Mouse (Mus musculus) stomach, embryonic 16.5 days (tissue): ENCODE measurements at regions not wholly inside any gene's neighbourhood (a gene's known extent, or its start where the extent isn't known, plus 50 kb on each side); places are given as distances from the start of the nearest gene placed in this dataset.
"Not testable (repeated sequence)": the region's sequence is repeated elsewhere in the genome, so short reads cannot be mapped to it uniquely, and the experiment has no call there.

Experiments used
- ATAC-seq: fragments of 200-750 bp; cut with Nextera tagmentation; 2 replicates; pipeline ENCODE4 v1.8.0; 2017; ENCODE audit warnings: moderate number of reproducible peaks, moderate TSS enrichment; ENCODE audit not compliant: insufficient read depth, low FRiP score
- H3K27ac ChIP-seq: fragments of 300-500 bp; sonication (generic); 2 replicates; pipeline ENCODE4 v1.5.1; 2014; ENCODE audit warnings: low read length
- H3K27me3 ChIP-seq: fragments of 300-500 bp; sonication (generic); 2 replicates; pipeline ENCODE4 v1.6.1; 2014; ENCODE audit warnings: low read length, control low read depth, mixed read lengths; ENCODE audit not compliant: control insufficient read depth, insufficient read depth
- H3K36me3 ChIP-seq: fragments of 300-500 bp; sonication (generic); 2 replicates; pipeline ENCODE4 v1.6.1; 2014; ENCODE audit warnings: low read length; ENCODE audit not compliant: control insufficient read depth, insufficient read depth
- H3K4me1 ChIP-seq: fragments of 300-500 bp; sonication (generic); 2 replicates; pipeline ENCODE4 v1.6.1; 2014; ENCODE audit warnings: low read length, control low read depth, mixed read lengths; ENCODE audit not compliant: control insufficient read depth, insufficient read depth
- H3K4me2 ChIP-seq: fragments of 300-500 bp; sonication (generic); 2 replicates; pipeline ENCODE4 v1.6.1; 2014; ENCODE audit warnings: low read depth, low read length, mixed read lengths
- H3K4me3 ChIP-seq: fragments of 300-500 bp; sonication (generic); replicated peaks from 2 replicates; pipeline ENCODE4 v1.5.1; 2014; ENCODE audit warnings: mild to moderate bottlenecking, low read length
- H3K9ac ChIP-seq: fragments of 300-500 bp; sonication (generic); 2 replicates; pipeline ENCODE4 v1.6.1; 2014; ENCODE audit warnings: low read length
- H3K9me3 ChIP-seq: fragments of 300-500 bp; sonication (generic); replicated peaks from 2 replicates; pipeline ENCODE4 v1.6.1; 2016; ENCODE audit warnings: low read length, control low read depth; ENCODE audit not compliant: control insufficient read depth
- WGBS: fragments of 180-500 bp; shearing (Covaris S2); extraction: QIAGEN DNeasy Blood & Tissue Kit; methylation state at CpG from one replicate; pipeline ENCODE4 v1.1.7; 2014; 5-methylcytosine and 5-hydroxymethylcytosine counted together

GRCm38 (mm10) chr6:4205681-4206080 lies 118.9 kb upstream of the Bet1 start:
- Histone ChIP-seq H3K4me3 (no peak overlapping the region), H3K4me1 (no peaks in the 10 kb centered on the region), H3K9ac (no peak overlapping the region), H3K9me3 (no peaks in the 10 kb centered on the region), H3K27me3 (no peaks in the 10 kb centered on the region), H3K27ac (no peak overlapping the region), H3K36me3 (no peaks in the 10 kb centered on the region), H3K4me2 (no peak overlapping the region)
- ATAC-seq = no peak
- 80% methylated on average over 5 of the region's 5 CpGs for WGBS

- Histone ChIP-seq H3K4me3 (no peak overlapping the region), H3K36me3 (no peaks in the 10 kb centered on the region), H3K4me1 (no peaks in the 10 kb centered on the region), H3K4me2 (no peak overlapping the region), H3K27me3 (no peaks in the 10 kb centered on the region), H3K9me3 (no peaks in the 10 kb centered on the region), H3K27ac (no peak overlapping the region), H3K9ac (no peak overlapping the region)
- whole genome bisulfite sequencing = 76% methylated on average over 9 of the region's 9 CpGs
- ATAC-seq = no peak
These were observed 158.7 kb upstream of the Bet1 start for GRCm38 (mm10) chr6:4245265-4246112.

- Histone ChIP-seq H3K9me3 (no peaks in the 10 kb centered on the region), H3K4me3 (no peak overlapping the region), H3K4me1 (no peaks in the 10 kb centered on the region), H3K36me3 (no peaks in the 10 kb centered on the region), H3K27me3 (no peaks in the 10 kb centered on the region), H3K4me2 (no peak overlapping the region), H3K9ac (no peak overlapping the region), H3K27ac (no peak overlapping the region)
- no peak for ATAC-seq
- WGBS = 89% methylated on average over 2 of the region's 2 CpGs
These were observed 159.3 kb upstream of the Bet1 start for GRCm38 (mm10) chr6:4246113-4246419.

- no peak for ATAC-seq
- H3K4me2 ChIP-seq = no peak overlapping the region
- no peaks in the 10 kb centered on the region for H3K27me3 ChIP-seq
- whole genome bisulfite sequencing = 66% methylated on average over 4 of the region's 4 CpGs
- no peak overlapping the region for H3K9ac ChIP-seq
- no peak overlapping the region for H3K27ac ChIP-seq
- H3K36me3 ChIP-seq = no peaks in the 10 kb centered on the region
- no peak overlapping the region for H3K4me3 ChIP-seq
- H3K4me1 ChIP-seq = no peaks in the 10 kb centered on the region
- H3K9me3 ChIP-seq = no peaks in the 10 kb centered on the region
These were observed 189.8 kb upstream of the Bet1 start for GRCm38 (mm10) chr6:4276607-4277006.

GRCm38 (mm10) chr6:4277245-4277890 lies 190.6 kb upstream of the Bet1 start:
- Histone ChIP-seq H3K4me1 (no peaks in the 10 kb centered on the region), H3K4me3 (no peak overlapping the region), H3K4me2 (no peak overlapping the region), H3K9me3 (no peaks in the 10 kb centered on the region), H3K27me3 (no peaks in the 10 kb centered on the region), H3K27ac (no peak overlapping the region), H3K36me3 (no peaks in the 10 kb centered on the region), H3K9ac (no peak overlapping the region)
- no peak for ATAC-seq
- 55% methylated on average over 2 of the region's 2 CpGs for WGBS

GRCm38 (mm10) chr6:4291380-4291779 lies 204.6 kb upstream of the Bet1 start:
- Histone ChIP-seq H3K27me3 (no peaks in the 10 kb centered on the region), H3K4me2 (no peak overlapping the region), H3K9me3 (no peaks in the 10 kb centered on the region), H3K9ac (no peak overlapping the region), H3K4me1 (no peaks in the 10 kb centered on the region), H3K36me3 (no peaks in the 10 kb centered on the region), H3K27ac (no peak overlapping the region), H3K4me3 (no peak overlapping the region)
- ATAC-seq = no peak
- WGBS = 66% methylated on average over 2 of the region's 2 CpGs

- not testable (repeated sequence) for H3K27me3 ChIP-seq, H3K9me3 ChIP-seq, H3K27ac ChIP-seq, H3K4me3 ChIP-seq, ATAC-seq, H3K4me1 ChIP-seq, H3K36me3 ChIP-seq, H3K4me2 ChIP-seq, H3K9ac ChIP-seq
These were observed 201.2 kb upstream of the Col1a2 start for GRCm38 (mm10) chr6:4303410-4303809.

- Histone ChIP-seq H3K4me2 (no peak overlapping the region), H3K27ac (no peak overlapping the region), H3K4me3 (no peak overlapping the region), H3K36me3 (no peaks in the 10 kb centered on the region), H3K9me3 (no peaks in the 10 kb centered on the region), H3K4me1 (no peaks in the 10 kb centered on the region), H3K27me3 (no peaks in the 10 kb centered on the region), H3K9ac (no peak overlapping the region)
- no peak for ATAC-seq
- WGBS = 66% methylated on average over 4 of the region's 4 CpGs
These were observed 154.7 kb upstream of the Col1a2 start for GRCm38 (mm10) chr6:4349953-4350352.

GRCm38 (mm10) chr6:4362220-4362619 lies 142.4 kb upstream of the Col1a2 start:
- H3K9ac ChIP-seq = no peak overlapping the region
- H3K4me1 ChIP-seq = no peaks in the 10 kb centered on the region
- WGBS = 82% methylated on average over 2 of the region's 2 CpGs

More at GRCm38 (mm10) chr6:4362220-4362619, 142.4 kb upstream of the Col1a2 start:
- Histone ChIP-seq H3K27ac (no peak overlapping the region), H3K36me3 (no peaks in the 10 kb centered on the region), H3K27me3 (no peaks in the 10 kb centered on the region), H3K4me3 (no peak overlapping the region), H3K9me3 (no peaks in the 10 kb centered on the region), H3K4me2 (no peak overlapping the region)
- ATAC-seq = no peak
